Mouse (Mus musculus) E14TG2a.4 (cell line): ENCODE data around the gene Pak3.
A peak's percentile ranks its signal among the peaks of the same experiment; 100 is the strongest.

Experiments used
- H3K27me3 ChIP-seq: 2 replicates; pipeline ENCODE4 v1.6.1; 2014; ENCODE audit warnings: low read length, control low read depth; ENCODE audit not compliant: insufficient read depth
- H3K36me3 ChIP-seq: 2 replicates; pipeline ENCODE4 v1.6.1; 2014; ENCODE audit warnings: low read length, control low read depth; ENCODE audit not compliant: insufficient read depth
- H3K4me1 ChIP-seq: replicated peaks from 2 replicates; pipeline ENCODE4 v1.6.1; 2014; ENCODE audit warnings: low read depth, low read length, control low read depth
- H3K4me3 ChIP-seq: replicated peaks from 2 replicates; pipeline ENCODE4 v1.5.1; 2014; ENCODE audit warnings: mild to moderate bottlenecking, low read length
- H3K9me3 ChIP-seq: 2 replicates; pipeline ENCODE4 v1.6.1; 2014; ENCODE audit warnings: low read length, control low read depth
- CTCF ChIP-seq: conservative IDR thresholded peaks from 2 replicates; pipeline ENCODE4 v1.5.1; 2014; ENCODE audit warnings: low read length
- NANOG ChIP-seq: IDR thresholded peaks from 2 replicates; pipeline ENCODE4 v1.6.1; 2014; ENCODE audit warnings: borderline replicate concordance, low read length, mixed read lengths
- POU5F1 ChIP-seq: IDR thresholded peaks from 2 replicates; pipeline ENCODE4 v1.6.1; 2014; ENCODE audit warnings: low read length, borderline replicate concordance

Pak3 gene

DNA sequence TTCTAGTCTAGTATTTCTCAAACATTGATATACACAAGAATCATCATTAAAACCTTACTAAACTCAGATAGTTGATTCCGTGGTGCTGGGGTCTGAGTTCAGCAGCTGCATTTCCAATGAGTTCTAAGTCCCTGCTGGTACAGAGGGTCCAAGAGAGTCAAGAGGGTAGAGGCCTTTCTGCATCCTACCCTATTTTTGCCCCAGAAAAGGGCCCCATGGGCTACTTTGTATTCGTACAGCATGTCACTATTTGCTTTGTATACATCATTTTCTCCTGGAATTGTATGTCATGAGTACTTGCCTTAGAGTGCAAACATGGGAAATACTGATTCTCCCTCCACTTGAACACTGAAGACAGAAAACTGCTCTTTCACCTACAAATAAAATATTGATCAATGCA is 24.4 kb downstream of the Pak3 start:
- Histone ChIP-seq H3K9me3 (no peaks in the 10 kb centered on the region), H3K36me3 (no peaks in the 10 kb centered on the region), H3K27me3 (no peaks in the 10 kb centered on the region), H3K4me1 (peaks cover 14% of the 10 kb centered on the region), H3K4me3 (no peak overlapping the region)
- TF ChIP-seq NANOG (no peak), POU5F1 (no peak), CTCF (no peak)

DNA sequence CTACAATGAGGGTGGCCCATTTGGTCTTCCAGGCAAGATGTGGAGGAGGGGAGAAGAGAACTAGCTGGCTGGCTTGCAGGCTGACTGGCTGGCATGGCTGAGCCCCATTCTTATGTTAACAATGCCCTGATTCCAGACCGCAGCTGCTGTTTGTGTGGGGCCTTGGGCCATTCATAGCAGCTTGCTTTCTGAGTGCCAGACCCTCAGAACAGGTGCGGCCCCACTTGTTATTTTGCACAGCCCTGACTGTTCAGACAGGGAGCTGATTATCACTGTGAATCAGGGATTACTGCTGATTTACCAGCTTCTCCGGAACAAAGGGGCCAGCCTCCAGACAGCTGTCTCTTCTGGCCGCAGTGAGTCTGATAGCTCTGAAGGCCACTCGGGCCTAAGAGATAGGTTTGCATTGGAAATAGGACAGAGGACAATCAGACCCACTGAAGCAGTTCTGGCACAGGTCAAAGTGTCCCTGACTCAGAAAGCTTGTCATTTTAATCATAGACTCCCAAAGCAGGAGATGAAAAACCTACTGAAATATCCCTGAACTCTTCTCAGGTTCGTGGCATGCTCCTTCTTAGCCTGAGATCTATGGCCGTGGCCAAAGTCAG is 24.9 kb downstream of the Pak3 start:
- no peaks in the 10 kb centered on the region for H3K36me3 ChIP-seq
- TF ChIP-seq NANOG (peak; percentile 75; the same call in 1 of the 2 replicates), POU5F1 (no peak), CTCF (no peak)
- no peaks in the 10 kb centered on the region for H3K27me3 ChIP-seq
- peaks cover 14% of the 10 kb centered on the region for H3K4me1 ChIP-seq
- no peak overlapping the region for H3K4me3 ChIP-seq
- no peaks in the 10 kb centered on the region for H3K9me3 ChIP-seq

DNA sequence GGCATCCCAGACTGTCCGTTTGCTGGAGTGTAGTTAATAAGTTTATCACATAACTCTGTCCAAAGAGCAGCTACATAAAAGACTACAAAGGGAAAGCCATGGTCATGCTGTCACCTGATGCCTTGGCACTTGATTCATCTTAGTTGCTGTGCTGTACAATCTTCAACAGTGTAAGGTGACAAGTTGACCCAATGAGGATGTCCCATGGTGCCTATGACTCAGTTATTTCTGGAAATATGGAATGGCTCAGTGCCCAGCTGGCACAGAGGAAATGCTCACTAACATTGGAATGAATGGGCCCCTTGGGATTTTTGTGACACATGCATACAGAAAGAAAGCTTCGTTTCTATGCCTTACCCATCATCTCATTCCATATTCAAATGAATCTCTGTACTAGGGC is 55.3 kb downstream of the Pak3 start:
- TF ChIP-seq CTCF (no peak), POU5F1 (no peak), NANOG (no peak)
- Histone ChIP-seq H3K4me3 (no peak overlapping the region), H3K27me3 (no peaks in the 10 kb centered on the region), H3K36me3 (no peaks in the 10 kb centered on the region), H3K4me1 (no peaks in the 10 kb centered on the region), H3K9me3 (no peaks in the 10 kb centered on the region)

DNA sequence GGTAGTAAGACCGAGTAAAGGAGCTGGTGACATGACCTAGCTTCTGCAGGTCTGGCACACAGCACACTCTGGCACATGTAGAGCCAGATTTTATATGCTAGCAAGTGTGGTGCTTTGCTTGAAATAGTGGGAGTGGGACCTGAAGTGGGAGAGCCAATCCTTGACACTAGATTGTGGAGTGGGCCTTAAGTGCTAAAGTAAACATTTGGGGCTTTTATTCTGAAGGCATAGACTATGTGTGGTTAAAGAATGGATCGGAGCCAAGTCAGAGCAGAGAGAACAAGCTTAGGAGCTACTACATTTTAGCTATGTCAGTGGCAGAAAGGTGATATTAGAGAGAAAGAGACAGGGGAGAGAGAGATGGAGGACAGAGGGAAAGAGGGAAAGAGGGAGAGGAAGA is 61.5 kb downstream of the Pak3 start:
- no peaks in the 10 kb centered on the region for H3K4me1 ChIP-seq
- H3K9me3 ChIP-seq: no peaks in the 10 kb centered on the region
- no peaks in the 10 kb centered on the region for H3K27me3 ChIP-seq
- H3K4me3 ChIP-seq: no peak overlapping the region
- no peak for TF ChIP-seq NANOG
- no peak for TF ChIP-seq CTCF
- no peak for TF ChIP-seq POU5F1
- H3K36me3 ChIP-seq: no peaks in the 10 kb centered on the region

DNA sequence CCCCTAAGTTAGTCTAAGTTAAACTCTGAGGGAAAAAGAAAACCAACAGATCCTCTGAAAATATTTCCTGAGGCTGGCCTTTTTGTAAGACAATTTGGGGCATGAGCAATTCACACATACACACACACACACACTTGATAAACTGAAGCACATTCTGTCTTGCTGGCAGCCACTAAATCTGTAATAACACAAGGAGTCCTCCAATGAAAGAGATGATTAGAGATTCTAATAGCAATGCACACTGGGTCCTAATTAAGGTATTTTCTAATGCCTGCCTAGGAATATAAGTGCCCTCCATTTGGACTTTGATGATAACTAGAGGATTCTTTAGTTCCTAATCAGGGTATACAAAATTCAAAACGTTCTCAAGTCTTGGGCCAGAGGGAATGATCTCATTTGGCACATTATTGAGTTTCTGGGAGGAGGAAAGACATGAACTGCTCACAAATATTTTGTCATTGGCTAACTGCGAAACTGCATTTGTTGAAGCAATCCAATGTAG is 62.1 kb downstream of the Pak3 start:
- Histone ChIP-seq H3K9me3 (no peaks in the 10 kb centered on the region), H3K4me3 (no peak overlapping the region), H3K27me3 (no peaks in the 10 kb centered on the region), H3K36me3 (no peaks in the 10 kb centered on the region), H3K4me1 (no peaks in the 10 kb centered on the region)
- TF ChIP-seq NANOG: no peak
- TF ChIP-seq CTCF: no peak
- TF ChIP-seq POU5F1: no peak

DNA sequence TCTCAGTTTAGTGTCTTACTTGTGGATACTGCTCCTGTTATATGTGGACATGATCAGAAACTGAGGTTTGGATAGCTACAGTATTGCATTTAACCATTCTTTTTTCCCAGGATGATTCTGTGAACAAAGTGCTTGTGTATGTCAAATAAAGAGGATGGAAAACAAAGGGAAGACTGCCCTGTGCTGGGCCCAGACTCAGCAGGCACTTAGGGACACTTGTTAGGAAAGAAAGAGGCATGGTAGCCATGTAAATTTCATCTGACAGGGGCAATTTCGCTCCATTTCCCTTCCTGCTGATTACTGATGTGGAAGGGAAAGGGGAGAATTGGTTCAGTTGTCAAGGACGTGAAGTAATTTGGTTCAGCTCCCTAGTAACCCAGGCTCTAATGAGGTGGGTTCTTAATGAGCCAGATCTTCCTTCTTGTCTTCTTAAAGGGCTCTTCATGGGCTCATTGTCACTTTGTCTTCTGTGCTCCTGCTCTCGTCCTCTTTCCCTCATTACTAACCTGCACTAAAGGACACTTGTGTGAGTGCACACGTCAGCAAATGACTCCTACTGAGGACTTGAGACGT is 88.6 kb downstream of the Pak3 start:
- no peak for TF ChIP-seq CTCF
- no peak for TF ChIP-seq NANOG
- no peak for TF ChIP-seq POU5F1
- H3K9me3 ChIP-seq: no peaks in the 10 kb centered on the region
- H3K36me3 ChIP-seq: no peaks in the 10 kb centered on the region
- no peak overlapping the region for H3K4me3 ChIP-seq
- no peaks in the 10 kb centered on the region for H3K27me3 ChIP-seq
- H3K4me1 ChIP-seq: no peaks in the 10 kb centered on the region

DNA sequence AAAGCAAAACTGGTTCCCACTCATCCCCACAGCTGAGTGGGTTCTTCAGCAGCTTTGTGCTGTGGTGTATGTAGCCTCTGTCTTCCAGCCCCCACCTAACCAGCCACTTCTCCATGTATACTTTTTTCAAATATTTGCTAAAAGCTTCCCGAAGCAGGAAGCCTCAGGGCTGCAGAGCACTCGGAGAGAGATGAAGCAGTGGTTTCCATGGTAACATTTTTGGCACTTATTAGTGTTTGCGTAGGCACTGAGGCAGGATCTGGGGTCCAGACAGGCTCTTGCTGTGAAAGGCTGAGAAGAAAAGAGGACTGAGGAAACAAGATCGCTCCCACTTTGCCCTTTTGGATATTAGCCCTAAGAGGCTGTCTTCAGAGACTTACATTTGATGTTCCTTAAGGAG is 100.3 kb downstream of the Pak3 start:
- no peak for TF ChIP-seq NANOG
- no peak for TF ChIP-seq POU5F1
- no peak for TF ChIP-seq CTCF
- H3K36me3 ChIP-seq: no peaks in the 10 kb centered on the region
- H3K4me1 ChIP-seq: no peaks in the 10 kb centered on the region
- no peaks in the 10 kb centered on the region for H3K27me3 ChIP-seq
- no peak overlapping the region for H3K4me3 ChIP-seq
- H3K9me3 ChIP-seq: no peaks in the 10 kb centered on the region

DNA sequence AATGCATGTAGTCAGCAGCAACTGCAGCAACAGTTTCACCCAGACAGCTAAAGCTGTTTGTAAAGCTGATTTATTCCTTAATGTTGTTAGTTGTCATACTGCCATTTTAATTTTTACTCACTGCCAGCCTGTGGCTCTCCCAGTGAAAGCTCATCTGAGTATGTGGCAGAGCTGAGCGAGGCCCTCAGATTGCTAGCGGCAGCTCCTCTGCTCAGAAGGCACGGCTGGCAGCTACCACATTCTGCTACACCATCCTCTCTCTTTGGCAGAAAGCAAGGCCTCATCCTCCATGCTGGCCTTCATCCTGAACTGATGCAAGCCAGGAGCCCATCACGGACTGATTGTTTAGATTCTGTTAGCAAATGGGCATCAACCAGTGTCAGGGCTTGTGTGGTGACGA is 109.4 kb downstream of the Pak3 start:
- TF ChIP-seq CTCF (no peak), POU5F1 (no peak), NANOG (no peak)
- Histone ChIP-seq H3K4me3 (no peak overlapping the region), H3K4me1 (no peaks in the 10 kb centered on the region), H3K36me3 (no peaks in the 10 kb centered on the region), H3K9me3 (no peaks in the 10 kb centered on the region), H3K27me3 (no peaks in the 10 kb centered on the region)

DNA sequence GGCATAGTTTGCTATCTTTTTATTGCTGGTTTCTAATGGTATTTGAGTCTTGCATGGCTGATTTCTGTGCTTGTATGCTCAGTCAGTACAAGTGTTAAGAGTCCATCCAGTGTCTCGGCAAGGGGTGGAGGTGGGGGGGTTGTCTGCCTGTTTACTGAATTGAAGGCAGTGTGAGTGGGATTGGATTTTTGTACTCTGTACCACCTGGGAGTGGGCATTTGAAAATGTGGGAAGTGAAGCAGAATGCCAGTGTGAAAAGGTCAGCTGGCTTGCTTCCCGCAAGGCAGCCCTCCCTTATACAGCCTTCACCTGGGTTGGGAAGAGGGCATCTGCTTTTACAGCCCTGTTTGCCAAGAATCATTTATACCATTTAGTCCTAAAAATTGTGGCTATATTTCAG is 125.5 kb downstream of the Pak3 start:
- no peaks in the 10 kb centered on the region for H3K9me3 ChIP-seq
- TF ChIP-seq POU5F1: no peak
- TF ChIP-seq CTCF: no peak
- no peak for TF ChIP-seq NANOG
- no peaks in the 10 kb centered on the region for H3K36me3 ChIP-seq
- H3K4me3 ChIP-seq: no peak overlapping the region
- H3K4me1 ChIP-seq: no peaks in the 10 kb centered on the region
- H3K27me3 ChIP-seq: no peaks in the 10 kb centered on the region
